Mouse (Mus musculus): ENCODE results near the gene Gnb2. TPM values are rescaled to one million over a fixed set of nuclear protein-coding genes. Genes with fewer than 3 reads are reported as not detected.

Gnb2 gene
- 464 and 467 TPM in 2 replicates for polyA plus RNA-seq (2016; fragmentation: Nextera tagmentation; extraction: Ambion mirVana)

DNA sequence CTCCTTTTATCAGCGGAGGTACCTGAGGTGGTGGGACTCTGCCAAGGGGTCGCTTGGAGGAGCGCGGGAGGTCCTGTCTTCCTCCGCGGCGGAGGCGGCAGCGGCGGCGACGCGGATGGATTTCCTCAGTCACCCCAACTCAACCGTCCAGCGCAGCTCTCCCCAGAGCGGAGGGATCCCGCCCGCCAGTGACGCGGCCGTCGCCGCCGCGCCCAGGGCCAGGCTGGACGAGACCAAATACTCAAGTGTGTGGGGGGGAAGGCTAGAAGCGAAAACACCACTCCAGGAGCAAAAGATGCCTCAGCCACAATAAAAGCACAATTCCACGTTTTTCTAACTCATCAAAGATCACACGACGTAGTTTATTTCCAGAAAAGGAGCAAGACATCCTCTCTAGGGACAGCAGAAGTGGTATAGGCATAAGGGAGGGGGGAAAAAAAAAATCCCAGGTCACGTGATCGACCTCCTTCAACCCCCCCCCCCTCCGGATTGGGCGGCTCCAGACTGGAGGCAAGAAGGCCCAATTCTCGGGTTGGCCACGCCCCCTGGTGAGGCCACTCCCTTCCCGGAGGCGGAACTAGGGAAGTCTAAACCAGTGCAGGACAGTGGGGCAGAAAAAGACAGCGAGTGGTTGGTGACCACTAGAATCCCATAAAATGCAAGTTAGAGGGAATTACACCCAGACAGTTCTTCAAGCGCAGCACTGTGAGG is at the start of gene Gnb2, which contains the start of gene Epo:
TSS of gene Gnb2 (minus strand) at position 394 of the 711 bp plus-strand sequence.
TSS of gene Epo (minus strand) at position 126 of the 711 bp plus-strand sequence.
- H3K9me3 ChIP-seq: no peaks in the 10 kb centered on the region
- H3K4me2 ChIP-seq (replicated peaks): peak within 1 kb of the TSS; percentile 89
- peak within 1 kb of the TSS; percentile 93 for H3K4me3 ChIP-seq
- H3K4me1 ChIP-seq: peaks cover 26% of the 10 kb centered on the region
- H3K27me3 ChIP-seq: no peaks in the 10 kb centered on the region
- under 1% methylated on average over 40 of the region's 40 CpGs for WGBS
- ATAC-seq (ENCODE audit: low FRiP score, low read depth): peak; percentile 70
- H3K27ac ChIP-seq (replicated peaks): peak within 1 kb of the TSS; percentile 99
- H3K36me3 ChIP-seq: peaks cover 21% of the 10 kb centered on the region
- peak within 1 kb of the TSS; percentile 97 for H3K9ac ChIP-seq (replicated peaks)

DNA sequence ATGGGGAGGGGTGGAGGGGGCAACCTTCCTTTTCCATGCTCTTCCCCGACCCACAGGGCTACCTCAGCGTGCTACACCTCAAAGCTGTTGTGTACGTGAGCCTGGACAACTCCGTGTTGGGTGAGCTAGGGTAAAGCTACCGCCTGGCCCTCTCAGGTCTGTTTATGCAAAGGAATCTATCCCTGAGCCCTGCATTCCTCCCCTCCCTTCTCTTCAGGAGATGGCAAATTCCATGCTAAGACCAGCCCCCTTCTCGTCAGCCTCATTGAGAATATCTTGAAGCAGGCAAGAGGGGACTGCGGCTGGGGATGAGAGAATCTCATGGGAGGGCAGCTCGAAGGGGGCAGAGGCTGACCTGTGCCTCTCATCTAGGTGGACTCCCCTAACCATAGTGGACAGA is 49.4 kb upstream of the Gnb2 start:
- Histone ChIP-seq H3K27ac (replicated peaks) (no peak overlapping the region), H3K4me1 (peaks cover 4% of the 10 kb centered on the region; the same call in 1 of the 2 replicates), H3K9ac (replicated peaks) (no peak overlapping the region), H3K4me2 (replicated peaks) (0 out of 2 replicates have a peak overlapping the region, but pooled peaks have one; percentile 51), H3K9me3 (no peaks in the 10 kb centered on the region), H3K4me3 (no peak overlapping the region), H3K27me3 (peaks cover 18% of the 10 kb centered on the region), H3K36me3 (no peaks in the 10 kb centered on the region)
- 40% methylated on average over 8 of the region's 8 CpGs for WGBS
- ATAC-seq (ENCODE audit: low FRiP score, low read depth): no peak

GRCm38 (mm10) chr5:137580246-137580645 is 46.9 kb upstream of the Gnb2 start:
- no peak overlapping the region for H3K9ac ChIP-seq (replicated peaks)
- peaks cover 4% of the 10 kb centered on the region; the same call in 1 of the 2 replicates for H3K4me1 ChIP-seq
- H3K4me3 ChIP-seq: no peak overlapping the region
- no peaks in the 10 kb centered on the region for H3K36me3 ChIP-seq
- H3K9me3 ChIP-seq: no peaks in the 10 kb centered on the region
- 81% methylated on average over 6 of the region's 6 CpGs for WGBS
- ATAC-seq (ENCODE audit: low FRiP score, low read depth): no peak
- H3K27me3 ChIP-seq: peaks cover 25% of the 10 kb centered on the region
- H3K4me2 ChIP-seq (replicated peaks): no peak overlapping the region
- H3K27ac ChIP-seq (replicated peaks): no peak overlapping the region

DNA sequence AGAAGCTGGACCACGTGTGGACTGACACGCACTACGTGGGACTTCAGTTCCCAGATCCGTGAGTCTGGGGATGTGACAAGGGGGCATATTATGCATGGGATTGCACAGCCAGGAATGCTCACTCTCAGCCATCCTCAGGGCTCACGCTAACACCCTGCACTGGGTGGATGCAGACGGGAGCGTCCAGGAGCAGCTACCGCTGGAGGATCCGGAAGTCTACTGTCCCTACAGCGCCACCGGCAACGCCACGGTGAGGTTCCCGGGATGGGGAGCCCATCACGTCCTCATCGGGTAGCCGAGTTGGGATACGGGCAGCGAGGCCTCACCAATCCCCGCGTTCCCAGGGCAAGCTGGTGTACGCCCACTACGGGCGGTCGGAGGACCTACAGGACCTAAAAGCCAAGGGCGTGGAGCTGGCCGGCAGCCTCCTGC is 41.2 kb upstream of the Gnb2 start:
- no peak overlapping the region for H3K27ac ChIP-seq (replicated peaks)
- H3K4me3 ChIP-seq: peak overlapping the region; percentile 30
- H3K4me2 ChIP-seq (replicated peaks): peak overlapping the region; percentile 52
- H3K9me3 ChIP-seq: no peaks in the 10 kb centered on the region
- peak; percentile 41; the same call in 1 of the 2 replicates for ATAC-seq (ENCODE audit: low FRiP score, low read depth)
- peak overlapping the region; percentile 5; the same call in 1 of the 2 replicates for H3K9ac ChIP-seq (replicated peaks)
- peaks cover 20% of the 10 kb centered on the region; the same call in 1 of the 2 replicates for H3K27me3 ChIP-seq
- H3K4me1 ChIP-seq: no peaks in the 10 kb centered on the region; the same call in 1 of the 2 replicates
- 9% methylated on average over 27 of the region's 27 CpGs for WGBS
- no peaks in the 10 kb centered on the region for H3K36me3 ChIP-seq

DNA sequence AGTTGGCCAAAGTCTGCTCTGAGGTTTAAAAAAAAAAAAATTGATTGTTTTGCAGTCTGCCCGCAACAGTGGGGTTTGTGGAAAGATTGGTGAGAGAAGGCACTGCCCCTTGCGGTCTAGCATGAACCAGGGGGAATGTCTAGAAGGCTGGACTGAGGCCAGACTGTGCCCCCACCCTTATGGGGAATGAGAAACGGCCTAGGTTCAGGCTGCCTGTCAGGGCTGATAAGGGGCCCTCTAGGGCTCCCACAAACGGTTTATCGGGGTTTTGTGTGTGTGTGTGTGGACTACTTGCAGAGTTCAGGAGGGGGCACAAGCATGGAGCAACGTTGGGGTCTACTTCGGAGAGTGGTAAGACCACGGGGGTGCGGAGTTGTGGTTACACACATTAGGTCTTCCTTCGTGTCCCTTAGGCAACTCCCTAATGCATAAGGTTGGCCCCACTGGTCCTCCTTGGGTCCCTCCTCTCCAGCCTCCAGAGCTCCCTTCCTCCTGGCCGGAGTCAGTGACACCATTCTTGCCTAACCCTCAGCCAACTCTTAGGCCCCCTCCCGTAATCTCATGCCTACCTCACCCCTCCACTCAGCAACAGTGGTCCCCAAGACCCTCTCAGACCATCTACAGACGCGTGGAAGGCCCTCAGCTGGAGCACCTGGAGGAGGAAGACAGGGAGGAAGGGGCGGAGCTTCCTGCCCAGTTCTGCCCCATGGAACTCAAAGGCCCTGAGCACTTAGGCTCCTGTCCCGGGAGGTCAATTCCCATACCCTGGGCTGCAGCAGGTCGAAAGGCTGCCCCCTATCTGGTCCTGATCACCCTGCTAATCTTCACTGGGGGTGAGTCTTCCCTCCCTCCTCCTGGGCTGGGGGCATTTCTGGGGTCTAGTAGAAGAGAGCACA is 37.6 kb upstream of the Gnb2 start:
- ATAC-seq (ENCODE audit: low FRiP score, low read depth): no peak
- H3K36me3 ChIP-seq: no peaks in the 10 kb centered on the region
- H3K4me3 ChIP-seq: no peak overlapping the region
- no peak overlapping the region for H3K27ac ChIP-seq (replicated peaks)
- no peak overlapping the region for H3K4me2 ChIP-seq (replicated peaks)
- H3K9ac ChIP-seq (replicated peaks): no peak overlapping the region
- peaks cover 17% of the 10 kb centered on the region; the same call in 1 of the 2 replicates for H3K27me3 ChIP-seq
- WGBS: 83% methylated on average over 17 of the region's 17 CpGs
- H3K9me3 ChIP-seq: no peaks in the 10 kb centered on the region
- H3K4me1 ChIP-seq: no peaks in the 10 kb centered on the region; the same call in 1 of the 2 replicates

DNA sequence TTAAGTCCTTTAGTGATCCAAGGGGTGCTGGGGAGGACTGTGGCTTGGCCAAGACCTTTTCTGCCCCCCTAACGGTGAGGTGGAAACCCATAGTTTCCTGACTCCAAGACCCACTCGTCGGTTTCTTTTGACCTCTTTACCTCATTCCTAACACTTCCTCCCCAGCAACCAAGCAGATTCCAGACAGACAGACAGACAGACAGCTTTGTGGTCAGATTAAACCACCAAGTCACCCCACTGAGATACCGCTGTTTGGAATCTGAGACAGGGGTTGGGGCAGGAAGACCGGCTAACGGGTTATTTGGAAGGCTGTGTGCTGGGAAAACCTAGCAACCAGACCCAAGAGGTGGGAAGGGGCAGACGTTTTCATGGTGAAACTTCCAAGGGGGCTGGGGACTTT is 36.9 kb upstream of the Gnb2 start:
- no peak overlapping the region for H3K4me2 ChIP-seq (replicated peaks)
- H3K36me3 ChIP-seq: no peaks in the 10 kb centered on the region
- H3K9ac ChIP-seq (replicated peaks): no peak overlapping the region
- WGBS: 59% methylated on average over 7 of the region's 7 CpGs
- no peak overlapping the region for H3K4me3 ChIP-seq
- no peak overlapping the region for H3K27ac ChIP-seq (replicated peaks)
- peaks cover 13% of the 10 kb centered on the region; the same call in 1 of the 2 replicates for H3K27me3 ChIP-seq
- no peaks in the 10 kb centered on the region; the same call in 1 of the 2 replicates for H3K4me1 ChIP-seq
- no peaks in the 10 kb centered on the region for H3K9me3 ChIP-seq
- no peak for ATAC-seq (ENCODE audit: low FRiP score, low read depth)

DNA sequence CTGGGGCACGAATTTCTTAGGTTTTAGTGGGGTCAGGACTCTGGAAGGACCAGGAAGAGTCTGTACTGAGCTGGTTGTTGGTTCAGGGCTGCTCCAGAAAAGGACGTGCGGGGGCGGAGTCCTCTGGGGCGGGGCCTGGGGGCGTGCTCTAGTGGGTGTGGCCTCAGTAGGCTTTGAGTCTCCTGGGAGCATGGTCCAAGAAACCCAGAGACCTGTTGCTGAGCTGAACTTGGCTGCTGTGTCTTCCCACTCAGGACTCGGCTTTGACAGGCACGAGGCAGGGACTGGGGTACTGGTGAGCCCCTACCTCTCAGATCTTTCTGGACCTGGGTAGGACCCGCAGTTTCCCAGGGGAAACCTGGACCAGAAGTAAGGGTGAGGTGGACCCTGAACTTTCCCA is 36.4 kb upstream of the Gnb2 start, which contains the start of gene Tfr2:
TSS of gene Tfr2 (plus strand) at position 176 of the 400 bp plus-strand sequence.
- no peaks in the 10 kb centered on the region; the same call in 1 of the 2 replicates for H3K4me1 ChIP-seq
- WGBS: 43% methylated on average over 9 of the region's 9 CpGs
- peaks cover 8% of the 10 kb centered on the region; the same call in 1 of the 2 replicates for H3K27me3 ChIP-seq
- no peak within 1 kb of the TSS for H3K4me2 ChIP-seq (replicated peaks)
- H3K36me3 ChIP-seq: no peaks in the 10 kb centered on the region
- no peaks in the 10 kb centered on the region for H3K9me3 ChIP-seq
- H3K9ac ChIP-seq (replicated peaks): no peak within 1 kb of the TSS
- no peak within 1 kb of the TSS for H3K27ac ChIP-seq (replicated peaks)
- no peak for ATAC-seq (ENCODE audit: low FRiP score, low read depth)
- H3K4me3 ChIP-seq: no peak within 1 kb of the TSS

DNA sequence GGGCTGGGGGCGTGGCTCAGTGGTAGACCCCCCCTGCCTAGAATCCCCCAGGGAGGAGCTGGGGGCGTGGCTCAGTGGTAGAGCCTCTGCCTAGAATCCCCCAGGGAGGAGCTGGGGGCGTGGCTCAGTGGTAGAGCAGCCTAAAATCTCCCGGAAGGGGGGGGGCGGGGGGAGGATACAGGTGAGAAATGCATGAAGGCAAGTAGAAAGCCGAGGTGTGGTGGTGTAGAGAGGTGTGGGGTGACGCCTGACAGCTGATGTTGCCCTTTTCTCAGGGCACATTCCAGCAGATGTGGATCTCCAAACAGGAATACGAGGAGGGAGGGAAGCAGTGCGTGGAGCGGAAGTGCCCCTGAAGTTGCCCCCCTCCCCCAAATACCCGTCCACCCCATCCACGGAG is 35.7 kb upstream of the Gnb2 start:
- no peak for ATAC-seq (ENCODE audit: low FRiP score, low read depth)
- no peak overlapping the region for H3K9ac ChIP-seq (replicated peaks)
- no peaks in the 10 kb centered on the region for H3K9me3 ChIP-seq
- no peak overlapping the region for H3K4me3 ChIP-seq
- WGBS: 72% methylated on average over 11 of the region's 12 CpGs
- H3K36me3 ChIP-seq: no peaks in the 10 kb centered on the region
- no peak overlapping the region for H3K4me2 ChIP-seq (replicated peaks)
- no peak overlapping the region for H3K27ac ChIP-seq (replicated peaks)
- H3K27me3 ChIP-seq: peaks cover 4% of the 10 kb centered on the region; the same call in 1 of the 2 replicates
- H3K4me1 ChIP-seq: no peaks in the 10 kb centered on the region

- ATAC-seq (ENCODE audit: low FRiP score, low read depth): no peak
- Histone ChIP-seq H3K4me3 (no peak overlapping the region), H3K4me1 (no peaks in the 10 kb centered on the region), H3K27me3 (no peaks in the 10 kb centered on the region), H3K4me2 (replicated peaks) (no peak overlapping the region), H3K9me3 (no peaks in the 10 kb centered on the region), H3K9ac (replicated peaks) (no peak overlapping the region), H3K27ac (replicated peaks) (no peak overlapping the region), H3K36me3 (no peaks in the 10 kb centered on the region)
- WGBS: 85% methylated on average over 8 of the region's 8 CpGs
Measured at GRCm38 (mm10) chr5:137568223-137568798, 35.0 kb upstream of the Gnb2 start.

DNA sequence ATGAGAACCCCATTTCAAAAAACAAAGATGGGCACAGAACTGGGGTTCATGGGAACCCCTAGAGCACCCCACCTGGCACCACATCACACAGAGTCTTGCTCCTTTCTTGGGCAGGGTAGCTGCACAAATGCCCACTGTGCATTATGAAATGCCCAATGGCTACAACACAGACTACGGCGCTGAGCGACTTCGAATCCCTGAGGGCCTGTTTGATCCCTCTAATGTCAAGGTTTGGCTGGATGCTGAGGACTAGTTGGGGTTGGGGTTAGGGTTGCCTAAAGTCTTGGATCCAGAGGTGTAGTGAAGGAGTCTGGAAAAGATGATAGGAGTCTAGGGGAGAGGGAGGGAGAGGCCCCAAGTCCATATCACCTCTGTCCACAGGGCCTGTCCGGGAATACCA is 33.1 kb upstream of the Gnb2 start:
- WGBS: 95% methylated on average over 5 of the region's 5 CpGs
- no peak overlapping the region for H3K4me2 ChIP-seq (replicated peaks)
- H3K36me3 ChIP-seq: no peaks in the 10 kb centered on the region
- H3K9me3 ChIP-seq: no peaks in the 10 kb centered on the region
- no peak overlapping the region for H3K4me3 ChIP-seq
- H3K27me3 ChIP-seq: no peaks in the 10 kb centered on the region
- H3K9ac ChIP-seq (replicated peaks): no peak overlapping the region
- H3K4me1 ChIP-seq: no peaks in the 10 kb centered on the region
- ATAC-seq (ENCODE audit: low FRiP score, low read depth): no peak
- H3K27ac ChIP-seq (replicated peaks): no peak overlapping the region

- Histone ChIP-seq H3K4me3 (no peak overlapping the region), H3K4me1 (no peaks in the 10 kb centered on the region), H3K9me3 (no peaks in the 10 kb centered on the region), H3K36me3 (no peaks in the 10 kb centered on the region), H3K4me2 (replicated peaks) (no peak overlapping the region), H3K9ac (replicated peaks) (no peak overlapping the region), H3K27me3 (no peaks in the 10 kb centered on the region), H3K27ac (replicated peaks) (no peak overlapping the region)
- 75% methylated on average over 6 of the region's 6 CpGs for WGBS
- no peak for ATAC-seq (ENCODE audit: low FRiP score, low read depth)
Measured at GRCm38 (mm10) chr5:137565744-137566143, 32.4 kb upstream of the Gnb2 start.
